25 mouse cellular contexts compared by ENCODE assay signal in the genomic region with DNA sequence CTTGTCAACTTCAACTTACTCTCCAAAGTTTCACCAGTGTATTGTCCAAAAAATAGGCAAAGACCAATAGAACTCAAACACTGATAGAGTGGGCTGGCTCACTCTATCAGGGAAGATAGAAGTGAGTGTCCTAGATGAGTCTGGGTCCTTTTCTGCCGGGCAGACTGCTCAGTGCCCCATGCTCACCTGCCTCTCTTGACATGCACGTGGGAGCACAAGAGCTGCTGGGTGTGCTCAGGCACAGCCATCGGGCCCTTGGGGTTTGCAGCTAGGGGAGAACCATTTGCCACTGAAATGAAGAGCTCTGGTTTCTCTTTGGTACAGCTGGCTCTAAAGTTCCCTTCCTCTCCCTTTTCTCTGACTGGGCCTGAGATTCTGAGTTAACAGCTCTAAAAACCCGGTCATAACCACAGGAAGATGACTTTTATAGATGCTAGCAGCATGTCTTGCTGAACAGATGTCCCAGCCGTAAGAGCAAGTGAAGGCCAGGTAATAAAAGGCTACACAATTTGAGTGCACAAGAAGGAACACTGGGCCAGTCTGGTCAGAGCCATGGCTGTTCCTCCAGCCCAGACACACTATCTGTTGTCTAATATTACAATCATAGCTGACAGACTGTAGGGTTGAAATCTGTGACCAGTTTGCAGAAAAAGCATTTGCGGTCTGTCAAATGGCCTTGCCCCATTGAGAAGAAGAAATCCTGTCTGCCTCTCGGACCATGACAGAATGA. TPM values are rescaled to one million over a fixed set of nuclear protein-coding genes. Genes with fewer than 3 reads are reported as not detected.
DNase-seq lines count a peak whose midpoint lies in the region; ATAC-seq and TF ChIP-seq lines count a peak whose summit lies in the region.
"Had no signal": no experiment of that assay in that cellular context is flagged by ENCODE, and none has a peak within 500 bp of the region (broad histone marks: within the 10 kb centered on the region; RNA-seq: fewer than 3 reads in every experiment).

No protein-coding gene starts in this region.

- DNase-seq in gastrocnemius, adult 2 months: no peak
- DNase-seq in gastrocnemius, postnatal 25 days: no peak
- no peak for DNase-seq in liver, embryonic 13.5 days
- peak; percentile 19 for DNase-seq in 416B (ENCODE audit: low read depth)
- no peak for DNase-seq in adrenal gland, postnatal 10 days
- DNase-seq: adrenal gland, postnatal 25 days; cerebellum, adult 11-12 months; cerebellum, adult 9-11 months; embryo, embryonic 11 days; kidney, adult 11 months; kidney, postnatal 14 days; left cerebral cortex, postnatal 4 days; liver; lung, postnatal 4 days; midbrain, embryonic 14.5 days had no signal

- TF ChIP-seq CTCF in gastrocnemius, adult 2 months (IDR thresholded peaks at IDR 0.05): no peak

- no peaks in the 10 kb centered on the region for H3K9me3 ChIP-seq in hindbrain, embryonic 15.5 days
- no peaks in the 10 kb centered on the region for H3K9me3 ChIP-seq in hindbrain, embryonic 16.5 days (ENCODE audit: control insufficient read depth, low read length)
- H3K9me3 ChIP-seq in liver, embryonic 13.5 days (replicated peaks): no peaks in the 10 kb centered on the region
- H3K9me3 ChIP-seq in liver, embryonic 12.5 days (replicated peaks): no peaks in the 10 kb centered on the region
- H3K9me3 ChIP-seq: embryonic facial prominence, embryonic 12.5 days; forebrain, embryonic 15.5 days; megakaryocyte, embryonic 14.5 days; neural tube, embryonic 12.5 days had no signal

- WGBS in hindbrain, embryonic 15.5 days: 72% methylated on average over 7 of the region's 7 CpGs
- 68% methylated on average over 7 of the region's 7 CpGs for WGBS in hindbrain, embryonic 16.5 days
- 79% methylated on average over 7 of the region's 7 CpGs for WGBS in liver, embryonic 13.5 days (ENCODE audit: insufficient replicate concordance)
- 73% methylated on average over 7 of the region's 7 CpGs for WGBS in liver, embryonic 12.5 days (ENCODE audit: insufficient replicate concordance)

- H3K4me1 ChIP-seq in hindbrain, embryonic 15.5 days (replicated peaks): peaks cover 24% of the 10 kb centered on the region
- H3K4me1 ChIP-seq in hindbrain, embryonic 16.5 days (ENCODE audit: control insufficient read depth, insufficient read depth, low read depth, low read length): peaks cover 14% of the 10 kb centered on the region
- H3K4me1 ChIP-seq in liver, embryonic 13.5 days (replicated peaks): peaks cover 36% of the 10 kb centered on the region
- H3K4me1 ChIP-seq in liver, embryonic 12.5 days: peaks cover 41% of the 10 kb centered on the region
- H3K4me1 ChIP-seq: embryonic facial prominence, embryonic 12.5 days had no signal

- no peaks in the 10 kb centered on the region for H3K27me3 ChIP-seq in hindbrain, embryonic 15.5 days
- H3K27me3 ChIP-seq in hindbrain, embryonic 16.5 days (replicated peaks; ENCODE audit: control insufficient read depth, insufficient read depth, low read length): no peaks in the 10 kb centered on the region
- H3K27me3 ChIP-seq in liver, embryonic 13.5 days: no peaks in the 10 kb centered on the region
- H3K27me3 ChIP-seq in liver, embryonic 12.5 days (replicated peaks): no peaks in the 10 kb centered on the region
- H3K27me3 ChIP-seq: embryonic facial prominence, embryonic 12.5 days; forebrain, embryonic 15.5 days; megakaryocyte, embryonic 14.5 days; neural tube, embryonic 12.5 days had no signal

- H3K4me3 ChIP-seq in gastrocnemius, adult 2 months: no peak overlapping the region
- no peak overlapping the region for H3K4me3 ChIP-seq in hindbrain, embryonic 15.5 days
- no peak overlapping the region for H3K4me3 ChIP-seq in hindbrain, embryonic 16.5 days (ENCODE audit: low read length)
- H3K4me3 ChIP-seq in liver, embryonic 13.5 days (replicated peaks): no peak overlapping the region
- no peak overlapping the region for H3K4me3 ChIP-seq in liver, embryonic 12.5 days
- H3K4me3 ChIP-seq: embryonic facial prominence, embryonic 12.5 days; forebrain, embryonic 15.5 days; megakaryocyte, embryonic 14.5 days; neural tube, embryonic 12.5 days had no signal

- peak overlapping the region; percentile 28; the same call in 1 of the 2 replicates for H3K27ac ChIP-seq in gastrocnemius, adult 2 months
- H3K27ac ChIP-seq in hindbrain, embryonic 15.5 days (replicated peaks): peak overlapping the region; percentile 39; the same call in 1 of the 2 replicates
- no peak overlapping the region for H3K27ac ChIP-seq in hindbrain, embryonic 16.5 days (ENCODE audit: low read depth, low read length)
- H3K27ac ChIP-seq in liver, embryonic 13.5 days: peak overlapping the region; percentile 35
- H3K27ac ChIP-seq in liver, embryonic 12.5 days: no peak overlapping the region
- H3K27ac ChIP-seq: embryonic facial prominence, embryonic 12.5 days; forebrain, embryonic 15.5 days; neural tube, embryonic 12.5 days had no signal

- H3K4me2 ChIP-seq in hindbrain, embryonic 15.5 days: no peak overlapping the region
- H3K4me2 ChIP-seq in hindbrain, embryonic 16.5 days (ENCODE audit: low read length): no peak overlapping the region
- H3K4me2 ChIP-seq in liver, embryonic 13.5 days: no peak overlapping the region
- H3K4me2 ChIP-seq in liver, embryonic 12.5 days: no peak overlapping the region
- H3K4me2 ChIP-seq: embryonic facial prominence, embryonic 12.5 days; forebrain, embryonic 15.5 days; heart, embryonic 11.5 days; neural tube, embryonic 12.5 days had no signal

- no peak for ATAC-seq in hindbrain, embryonic 15.5 days (ENCODE audit: low FRiP score, low read depth)
- ATAC-seq in hindbrain, embryonic 16.5 days: no peak
- no peak for ATAC-seq in liver, embryonic 13.5 days (ENCODE audit: low read depth)
- no peak for ATAC-seq in liver, embryonic 12.5 days
- ATAC-seq: forebrain, embryonic 15.5 days; inflammation-experienced regulatory T-cells, adult 6 months; lung, postnatal 0 days had no signal

- H3K36me3 ChIP-seq in hindbrain, embryonic 15.5 days: peaks cover 7% of the 10 kb centered on the region; the same call in 1 of the 2 replicates
- peaks cover 4% of the 10 kb centered on the region; the same call in 1 of the 2 replicates for H3K36me3 ChIP-seq in hindbrain, embryonic 16.5 days (ENCODE audit: control insufficient read depth, insufficient read depth, low read length)
- H3K36me3 ChIP-seq in liver, embryonic 13.5 days: peaks cover 50% of the 10 kb centered on the region
- H3K36me3 ChIP-seq in liver, embryonic 12.5 days: peaks cover 66% of the 10 kb centered on the region
- H3K36me3 ChIP-seq: embryonic facial prominence, embryonic 12.5 days had no signal

- intact Hi-C loops in gastrocnemius, adult 2 months (cut with DNase I): no loop called here

- no peak overlapping the region for H3K9ac ChIP-seq in hindbrain, embryonic 15.5 days
- H3K9ac ChIP-seq in hindbrain, embryonic 16.5 days (ENCODE audit: low read depth, low read length): no peak overlapping the region
- no peak overlapping the region for H3K9ac ChIP-seq in liver, embryonic 13.5 days
- H3K9ac ChIP-seq in liver, embryonic 12.5 days: no peak overlapping the region
- H3K9ac ChIP-seq: embryonic facial prominence, embryonic 12.5 days; forebrain, embryonic 15.5 days; neural tube, embryonic 12.5 days had no signal

RNA-seq across cellular contexts. Expression of a gene that starts 43.1 kb away (rescaled TPM):
- total RNA-seq in gastrocnemius, adult 2 months (2021): 10 to 100 TPM; 22.0 to 31.9 TPM
- 10 to 100 TPM; 18.5 to 28.4 TPM for total RNA-seq in gastrocnemius, postnatal 25 days (2021)
- 9.8 and 13.4 TPM in 2 replicates for polyA plus RNA-seq in hindbrain, embryonic 15.5 days (2015; fragmentation: Nextera tagmentation; extraction: Ambion mirVana)
- polyA plus RNA-seq in hindbrain, embryonic 16.5 days (2015; fragmentation: Nextera tagmentation; extraction: Ambion mirVana): 8.3 and 11.3 TPM in 2 replicates
- 10.9 and 13.5 TPM in 2 replicates for polyA plus RNA-seq in liver, embryonic 13.5 days (2015; fragmentation: Nextera tagmentation; extraction: Ambion mirVana)
- polyA plus RNA-seq in liver, embryonic 12.5 days (2016; fragmentation: Nextera tagmentation; extraction: Ambion mirVana): 23.0 and 24.5 TPM in 2 replicates
- 10 to 100 TPM; 37.7 to 45.5 TPM for total RNA-seq in adrenal gland, postnatal 10 days (2021)

Comparison
In these comparisons a context has a peak if more than half of its experiments do, and no peak if none do; other contexts are left out.
1. H3K27ac ChIP-seq: peak in gastrocnemius, adult 2 months (single experiment), hindbrain, embryonic 15.5 days (single experiment) and liver, embryonic 13.5 days (single experiment); none in hindbrain, embryonic 16.5 days (single experiment) and liver, embryonic 12.5 days (single experiment).